Mouse (Mus musculus): ENCODE results near the gene Hoxb5. TPM values are rescaled to one million over a fixed set of nuclear protein-coding genes. Genes with fewer than 3 reads are reported as not detected.

Hoxb5 gene
- polyA plus RNA-seq, 1 experiment from 2014 or later, result 19.2 TPM

DNA sequence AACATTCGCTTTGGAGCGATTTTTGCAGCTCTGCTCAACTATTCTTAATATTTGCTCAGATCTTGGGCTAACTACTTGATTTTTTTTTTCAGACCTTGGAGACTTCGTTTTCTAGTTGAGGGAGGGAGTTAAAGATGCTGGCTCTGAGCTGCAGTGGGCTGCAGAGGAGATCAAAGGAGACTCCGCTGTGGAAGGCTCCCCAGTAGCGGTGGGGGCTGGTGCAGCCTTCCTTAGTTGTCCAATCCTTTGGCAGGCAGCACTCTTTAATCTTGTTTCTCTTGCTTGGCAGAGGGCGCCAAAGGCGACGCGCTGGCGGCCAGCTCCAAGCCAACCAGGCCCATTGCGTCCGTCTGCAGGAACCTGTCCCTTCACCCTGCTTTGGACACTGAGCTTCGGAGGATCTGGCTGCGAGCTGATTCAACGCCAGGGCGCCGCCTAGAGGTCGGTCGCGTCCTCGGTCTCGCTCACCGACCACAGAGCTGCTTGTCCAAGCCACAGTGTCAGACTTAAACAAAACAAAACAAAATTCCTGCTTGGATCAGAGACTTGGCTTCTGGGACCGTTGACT lies 41.7 kb upstream of the Hoxb5 start:
- H3K4me2 ChIP-seq (replicated peaks; ENCODE audit: low read depth, low read length), result 0 out of 2 replicates have a peak overlapping the region, but pooled peaks have one; percentile 15
- ATAC-seq (ENCODE audit: low FRiP score, low TSS enrichment), result peak; percentile 68
- H3K27ac ChIP-seq (ENCODE audit: low read length), result peak overlapping the region; percentile 67; the same call in 1 of the 2 replicates
- H3K4me1 ChIP-seq (ENCODE audit: insufficient read depth, low read length), result peaks cover 91% of the 10 kb centered on the region
- peaks cover 10% of the 10 kb centered on the region; the same call in 1 of the 2 replicates for H3K36me3 ChIP-seq (ENCODE audit: insufficient read depth, low read length)
- no peaks in the 10 kb centered on the region for H3K27me3 ChIP-seq (ENCODE audit: insufficient read depth, low read length)
- H3K4me3 ChIP-seq (ENCODE audit: low read length), result no peak overlapping the region
- no peak overlapping the region for H3K9ac ChIP-seq (replicated peaks; ENCODE audit: low read length)
- 6% methylated on average over 24 of the region's 24 CpGs for WGBS
- no peaks in the 10 kb centered on the region for H3K9me3 ChIP-seq (ENCODE audit: low read length)

DNA sequence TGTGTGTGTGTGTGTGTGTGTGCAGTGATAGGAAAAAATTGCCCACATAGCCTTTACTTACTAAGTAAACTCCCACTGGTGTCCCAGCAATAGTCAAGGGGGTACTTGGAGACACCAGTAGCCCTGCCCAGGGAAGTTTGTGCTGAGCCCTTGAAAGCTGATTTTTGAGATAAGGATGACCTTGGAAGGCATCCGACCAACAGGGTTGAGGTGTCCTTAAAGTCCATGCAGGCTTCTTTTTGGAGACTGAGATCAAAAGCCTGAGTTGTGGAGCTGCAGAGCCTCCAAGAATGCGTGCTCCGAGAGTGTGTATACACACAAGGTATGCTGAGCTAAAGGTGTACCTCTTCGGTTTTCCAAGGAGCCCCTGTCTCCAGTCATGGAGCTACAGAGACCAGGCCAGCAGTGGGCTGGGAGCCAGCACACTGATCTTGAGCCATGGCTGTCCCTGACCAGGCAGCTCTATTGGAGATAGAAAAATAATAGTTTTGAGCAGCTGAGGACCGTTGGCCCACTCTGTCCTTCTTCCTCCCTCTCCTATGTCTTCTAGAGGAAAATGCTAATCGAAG lies 40.8 kb upstream of the Hoxb5 start:
- Histone ChIP-seq H3K27ac (ENCODE audit: low read length) (no peak overlapping the region), H3K4me2 (replicated peaks; ENCODE audit: low read depth, low read length) (no peak overlapping the region), H3K4me3 (ENCODE audit: low read length) (no peak overlapping the region; the same call in 1 of the 2 replicates), H3K9ac (replicated peaks; ENCODE audit: low read length) (no peak overlapping the region), H3K9me3 (ENCODE audit: low read length) (no peaks in the 10 kb centered on the region), H3K4me1 (ENCODE audit: insufficient read depth, low read length) (peaks cover 86% of the 10 kb centered on the region), H3K27me3 (ENCODE audit: insufficient read depth, low read length) (no peaks in the 10 kb centered on the region), H3K36me3 (ENCODE audit: insufficient read depth, low read length) (peaks cover 13% of the 10 kb centered on the region; the same call in 1 of the 2 replicates)
- ATAC-seq (ENCODE audit: low FRiP score, low TSS enrichment), result no peak
- 40% methylated on average over 6 of the region's 6 CpGs for WGBS

DNA sequence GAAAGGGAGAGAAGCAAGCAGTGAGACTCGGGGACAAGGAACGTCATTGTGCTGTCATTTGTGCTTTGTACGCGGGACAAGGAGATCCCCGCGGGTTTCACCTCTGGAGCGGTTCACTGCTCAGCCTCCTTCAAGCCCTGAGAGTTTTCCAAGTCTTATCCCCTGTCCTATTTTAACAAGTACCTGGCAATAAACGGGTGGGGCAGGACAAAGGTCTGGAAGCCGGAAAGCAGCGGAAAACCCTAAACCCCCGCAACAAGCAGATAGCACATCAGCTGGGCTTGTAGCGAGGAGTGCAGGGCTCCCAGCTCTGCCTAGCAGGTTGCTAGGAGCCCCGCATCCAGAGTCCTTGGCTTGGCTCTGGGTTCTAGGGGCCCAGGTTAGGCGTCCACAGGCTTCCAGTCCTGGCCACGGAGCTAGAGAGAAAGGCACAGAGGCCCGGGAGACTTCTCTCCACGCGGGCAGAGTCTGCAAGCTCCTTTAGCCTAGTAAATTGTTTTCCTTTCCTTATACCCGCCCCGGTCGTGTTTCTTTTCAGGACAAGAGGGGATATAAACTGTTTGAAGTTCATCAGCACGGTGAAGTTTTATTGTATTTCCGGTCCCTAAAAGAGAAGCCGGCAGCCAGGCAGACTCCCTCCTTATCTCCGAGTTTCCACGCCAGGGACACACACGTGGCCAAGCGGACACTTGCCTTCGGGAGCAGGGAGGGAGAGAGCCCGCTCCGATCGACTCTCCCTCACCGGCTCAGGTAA lies 39.3 kb upstream of the Hoxb5 start:
- Histone ChIP-seq H3K36me3 (ENCODE audit: insufficient read depth, low read length) (peaks cover 14% of the 10 kb centered on the region; the same call in 1 of the 2 replicates), H3K4me2 (replicated peaks; ENCODE audit: low read depth, low read length) (peak overlapping the region; percentile 32), H3K9me3 (ENCODE audit: low read length) (no peaks in the 10 kb centered on the region), H3K4me3 (ENCODE audit: low read length) (peak overlapping the region; percentile 11; the same call in 1 of the 2 replicates), H3K27me3 (ENCODE audit: insufficient read depth, low read length) (no peaks in the 10 kb centered on the region), H3K9ac (replicated peaks; ENCODE audit: low read length) (peak overlapping the region; percentile 61), H3K27ac (ENCODE audit: low read length) (peak overlapping the region; percentile 66), H3K4me1 (ENCODE audit: insufficient read depth, low read length) (peaks cover 78% of the 10 kb centered on the region)
- no peak for ATAC-seq (ENCODE audit: low FRiP score, low TSS enrichment)
- 22% methylated on average over 33 of the region's 33 CpGs for WGBS

DNA sequence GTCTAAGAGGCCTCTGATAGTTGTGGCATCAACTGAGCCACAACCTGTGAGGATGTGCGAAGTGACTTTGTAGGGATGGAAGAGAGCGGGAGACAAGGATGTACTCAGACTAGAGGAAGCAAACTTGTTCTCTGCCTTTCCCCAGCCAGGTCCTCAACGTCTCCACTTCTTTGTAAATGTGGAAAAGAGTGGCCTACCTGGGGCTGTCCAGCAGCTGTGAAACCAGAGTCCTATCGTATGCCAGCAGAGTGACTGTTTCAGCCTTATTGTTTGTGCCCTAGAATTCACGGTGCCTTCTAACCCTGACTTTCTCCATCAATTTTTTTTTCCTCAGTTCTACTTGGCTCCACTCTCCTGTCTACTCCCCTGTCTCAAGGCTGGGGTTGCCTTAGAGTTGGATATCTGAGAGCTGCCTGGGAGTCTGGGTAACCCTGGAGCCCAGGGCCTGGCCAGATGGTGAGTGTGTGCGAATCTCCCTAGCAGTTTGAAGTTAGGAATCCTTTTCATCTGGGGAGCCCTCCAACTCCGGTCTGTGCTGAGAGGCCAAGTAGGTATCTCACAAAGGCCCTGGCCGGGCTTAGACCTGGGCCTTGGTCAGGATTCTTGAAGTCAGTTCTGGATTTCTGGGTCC lies 38.6 kb upstream of the Hoxb5 start:
- no peaks in the 10 kb centered on the region for H3K9me3 ChIP-seq (ENCODE audit: low read length)
- H3K36me3 ChIP-seq (ENCODE audit: insufficient read depth, low read length), result peaks cover 14% of the 10 kb centered on the region; the same call in 1 of the 2 replicates
- peaks cover 78% of the 10 kb centered on the region for H3K4me1 ChIP-seq (ENCODE audit: insufficient read depth, low read length)
- H3K27ac ChIP-seq (ENCODE audit: low read length), result peak overlapping the region; percentile 66
- H3K4me3 ChIP-seq (ENCODE audit: low read length), result no peak overlapping the region
- ATAC-seq (ENCODE audit: low FRiP score, low TSS enrichment), result no peak
- H3K9ac ChIP-seq (replicated peaks; ENCODE audit: low read length), result peak overlapping the region; percentile 61
- WGBS, result 66% methylated on average over 8 of the region's 8 CpGs
- H3K4me2 ChIP-seq (replicated peaks; ENCODE audit: low read depth, low read length), result peak overlapping the region; percentile 32; the same call in 1 of the 2 replicates
- H3K27me3 ChIP-seq (ENCODE audit: insufficient read depth, low read length), result no peaks in the 10 kb centered on the region; the same call in 1 of the 2 replicates

DNA sequence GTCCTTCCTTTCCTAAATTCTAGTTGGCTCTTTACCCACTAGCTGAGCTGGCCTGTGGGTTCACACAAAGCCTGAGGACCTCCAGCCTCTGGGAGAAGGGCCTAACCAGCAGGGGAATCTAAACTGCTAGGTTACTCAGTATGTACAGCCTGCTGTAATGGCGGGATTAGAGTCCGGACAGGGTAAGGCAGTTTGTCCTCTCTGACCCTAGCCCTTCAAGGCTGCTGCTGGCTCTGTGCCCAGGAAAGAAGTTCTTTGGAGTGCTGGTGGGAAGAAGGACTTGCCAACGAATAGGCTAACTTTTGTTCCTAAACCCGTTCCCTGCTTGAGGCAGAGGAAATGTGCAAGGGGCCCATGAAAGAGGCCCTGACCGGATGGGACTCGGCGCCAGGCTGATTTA lies 37.2 kb upstream of the Hoxb5 start:
- 12% methylated on average over 7 of the region's 7 CpGs for WGBS
- H3K27me3 ChIP-seq (ENCODE audit: insufficient read depth, low read length), result no peaks in the 10 kb centered on the region; the same call in 1 of the 2 replicates
- peaks cover 79% of the 10 kb centered on the region for H3K4me1 ChIP-seq (ENCODE audit: insufficient read depth, low read length)
- peaks cover 14% of the 10 kb centered on the region; the same call in 1 of the 2 replicates for H3K36me3 ChIP-seq (ENCODE audit: insufficient read depth, low read length)
- ATAC-seq (ENCODE audit: low FRiP score, low TSS enrichment), result peak; percentile 65
- no peak overlapping the region for H3K4me2 ChIP-seq (replicated peaks; ENCODE audit: low read depth, low read length)
- no peaks in the 10 kb centered on the region for H3K9me3 ChIP-seq (ENCODE audit: low read length)
- H3K27ac ChIP-seq (ENCODE audit: low read length), result peak overlapping the region; percentile 81
- no peak overlapping the region for H3K4me3 ChIP-seq (ENCODE audit: low read length)
- peak overlapping the region; percentile 35; the same call in 1 of the 2 replicates for H3K9ac ChIP-seq (replicated peaks; ENCODE audit: low read length)

DNA sequence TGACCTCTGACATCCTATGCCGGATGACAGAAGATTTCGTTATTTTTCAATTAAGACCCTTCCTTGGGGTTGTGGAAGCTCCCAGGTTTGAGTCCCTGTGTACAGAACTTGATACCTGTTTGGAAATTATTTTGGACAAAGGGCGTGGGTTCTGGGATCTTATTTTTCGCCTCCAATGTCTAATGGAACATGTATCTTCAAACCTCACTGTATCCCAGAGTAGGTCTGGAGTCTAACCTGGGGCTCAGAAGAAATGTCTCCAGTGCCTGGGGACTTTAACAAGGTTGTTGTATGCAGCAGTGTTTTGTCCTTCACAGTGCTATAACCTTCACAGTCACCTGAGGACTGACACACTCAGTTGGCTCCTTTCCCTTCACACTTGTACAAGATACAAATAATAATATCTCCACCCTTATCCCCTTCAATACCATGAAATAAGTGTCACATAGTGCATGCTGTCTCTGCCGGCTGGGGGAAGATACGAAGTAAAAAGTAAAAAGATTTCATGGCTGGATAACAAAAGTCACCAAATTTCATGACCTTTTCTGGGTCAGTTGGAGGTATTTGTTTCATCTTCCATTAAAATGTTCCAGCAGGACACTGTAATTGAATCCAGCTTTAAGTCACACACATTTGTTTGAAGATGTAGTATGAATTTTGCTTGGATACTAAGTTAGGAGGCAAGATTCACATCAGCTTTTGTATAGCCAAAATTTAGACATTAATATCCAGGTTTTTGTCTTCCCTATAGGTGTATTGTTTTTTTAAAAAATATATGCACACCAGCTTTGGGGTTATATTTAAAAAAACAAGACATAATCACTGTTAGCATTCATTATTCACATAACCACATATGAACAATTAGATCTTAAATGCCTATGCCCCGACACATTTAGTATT lies 35.9 kb upstream of the Hoxb5 start:
- H3K4me2 ChIP-seq (replicated peaks; ENCODE audit: low read depth, low read length), result no peak overlapping the region
- ATAC-seq (ENCODE audit: low FRiP score, low TSS enrichment), result no peak
- H3K4me3 ChIP-seq (ENCODE audit: low read length), result no peak overlapping the region
- peaks cover 69% of the 10 kb centered on the region for H3K4me1 ChIP-seq (ENCODE audit: insufficient read depth, low read length)
- H3K9ac ChIP-seq (replicated peaks; ENCODE audit: low read length), result no peak overlapping the region; the same call in 1 of the 2 replicates
- H3K36me3 ChIP-seq (ENCODE audit: insufficient read depth, low read length), result peaks cover 13% of the 10 kb centered on the region; the same call in 1 of the 2 replicates
- H3K27ac ChIP-seq (ENCODE audit: low read length), result peak overlapping the region; percentile 81; the same call in 1 of the 2 replicates
- H3K27me3 ChIP-seq (ENCODE audit: insufficient read depth, low read length), result no peaks in the 10 kb centered on the region; the same call in 1 of the 2 replicates
- 59% methylated on average over 7 of the region's 7 CpGs for WGBS
- H3K9me3 ChIP-seq (ENCODE audit: low read length), result no peaks in the 10 kb centered on the region

DNA sequence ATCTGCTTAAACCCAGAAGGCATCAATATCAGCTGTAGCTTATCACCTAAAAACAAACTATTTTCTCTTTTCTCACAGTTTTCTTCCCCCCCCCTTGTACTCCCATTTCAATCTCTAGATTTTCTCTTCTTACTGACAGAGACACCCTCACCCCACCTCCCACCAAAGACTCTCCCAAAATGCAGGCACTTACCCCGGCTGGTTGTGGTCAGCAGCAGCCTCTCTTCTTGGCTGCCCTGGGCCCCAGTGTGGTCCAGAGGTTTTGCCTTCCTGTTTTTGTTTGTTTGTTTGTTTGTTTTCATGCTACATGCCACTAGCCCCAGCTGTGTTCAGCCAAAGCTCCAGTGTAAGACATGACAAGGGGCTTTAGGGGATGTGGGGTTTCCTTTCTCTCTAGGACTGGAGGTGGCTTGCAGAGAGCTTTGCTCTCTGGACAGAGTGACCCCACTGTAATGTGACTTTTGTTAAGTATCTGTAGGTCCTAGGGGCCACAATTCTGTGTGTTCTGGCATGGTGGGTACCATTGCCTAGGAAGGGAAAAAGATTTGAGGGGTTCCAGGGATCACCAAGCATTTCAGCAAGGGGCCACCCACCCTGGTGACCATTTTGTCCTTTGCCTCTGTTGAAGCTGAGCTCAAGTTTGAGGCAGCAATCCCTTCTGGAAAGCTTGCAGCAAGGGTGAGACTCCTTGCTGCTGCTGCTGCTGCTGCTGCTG lies 34.9 kb upstream of the Hoxb5 start:
- H3K27ac ChIP-seq (ENCODE audit: low read length), result no peak overlapping the region
- no peak overlapping the region for H3K4me3 ChIP-seq (ENCODE audit: low read length)
- H3K9ac ChIP-seq (replicated peaks; ENCODE audit: low read length), result peak overlapping the region; percentile 51
- no peak for ATAC-seq (ENCODE audit: low FRiP score, low TSS enrichment)
- 64% methylated on average over 1 of the region's 1 CpGs for WGBS
- no peak overlapping the region for H3K4me2 ChIP-seq (replicated peaks; ENCODE audit: low read depth, low read length)
- H3K27me3 ChIP-seq (ENCODE audit: insufficient read depth, low read length), result no peaks in the 10 kb centered on the region; the same call in 1 of the 2 replicates
- no peaks in the 10 kb centered on the region for H3K9me3 ChIP-seq (ENCODE audit: low read length)
- H3K36me3 ChIP-seq (ENCODE audit: insufficient read depth, low read length), result peaks cover 9% of the 10 kb centered on the region; the same call in 1 of the 2 replicates
- peaks cover 65% of the 10 kb centered on the region for H3K4me1 ChIP-seq (ENCODE audit: insufficient read depth, low read length)

DNA sequence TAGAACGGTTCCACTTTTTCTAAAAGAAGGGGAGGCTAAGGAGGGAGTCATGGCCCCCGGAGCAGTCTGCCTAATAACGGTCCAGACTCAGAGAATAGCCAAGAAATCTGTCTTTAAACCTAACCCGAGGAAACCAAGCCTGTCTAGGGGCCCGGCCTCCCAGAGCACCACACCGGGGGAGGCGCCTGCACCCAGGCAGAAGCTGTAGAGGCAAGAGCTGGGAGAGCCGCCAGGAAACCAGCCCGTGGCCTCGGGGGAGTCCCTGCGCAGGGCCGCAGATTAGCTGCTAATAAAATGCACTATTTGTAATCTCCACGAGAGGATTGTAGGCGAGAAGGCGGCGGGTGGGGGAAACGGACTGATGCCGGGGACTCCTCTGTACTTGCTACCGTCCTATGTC lies 33.3 kb upstream of the Hoxb5 start:
- H3K36me3 ChIP-seq (ENCODE audit: insufficient read depth, low read length), result peaks cover 7% of the 10 kb centered on the region; the same call in 1 of the 2 replicates
- no peaks in the 10 kb centered on the region for H3K9me3 ChIP-seq (ENCODE audit: low read length)
- H3K4me1 ChIP-seq (ENCODE audit: insufficient read depth, low read length), result peaks cover 64% of the 10 kb centered on the region
- peak overlapping the region; percentile 86 for H3K4me2 ChIP-seq (replicated peaks; ENCODE audit: low read depth, low read length)
- peak overlapping the region; percentile 85 for H3K9ac ChIP-seq (replicated peaks; ENCODE audit: low read length)
- peak overlapping the region; percentile 71 for H3K4me3 ChIP-seq (ENCODE audit: low read length)
- H3K27me3 ChIP-seq (ENCODE audit: insufficient read depth, low read length), result no peaks in the 10 kb centered on the region; the same call in 1 of the 2 replicates
- peak overlapping the region; percentile 96 for H3K27ac ChIP-seq (ENCODE audit: low read length)
- ATAC-seq (ENCODE audit: low FRiP score, low TSS enrichment), result no peak
- 1% methylated on average over 19 of the region's 19 CpGs for WGBS
